Mouse (Mus musculus) midbrain, embryonic 12.5 days (tissue): Measurements from ENCODE around the gene Prss57. TPM values are rescaled to one million over a fixed set of nuclear protein-coding genes. Genes with fewer than 3 reads are reported as not detected.

ENCODE experiments used
- polyA plus RNA-seq: library from polyadenylated mRNA; unstranded; fragments of >200 nt; fragmentation: Nextera tagmentation; extraction: Ambion mirVana; gene quantifications from 2 replicates; pipeline ENCODE4 v1.2.1, GENCODE M21; 2016

The Prss57 gene
- polyA plus RNA-seq, 1 experiment from 2014 or later, result 0.27 TPM

Other genes starting within 250 kb of the Prss57 start
- gene Mier2, start 235.8 kb downstream of the Prss57 start, polyA plus RNA-seq, result 59.8 and 62.5 TPM in 2 replicates
- gene Theg, start 203.6 kb downstream of the Prss57 start, polyA plus RNA-seq, result not detected in 2 replicates
- gene C2cd4c, start 176.9 kb downstream of the Prss57 start, polyA plus RNA-seq, result 0.04 and 0.08 TPM in 2 replicates
- gene Shc2, start 153.0 kb downstream of the Prss57 start, polyA plus RNA-seq, result 22.8 and 23.3 TPM in 2 replicates
- not detected in 2 replicates for gene Odf3l2, start 145.2 kb downstream of the Prss57 start, polyA plus RNA-seq
- 0.60 and 1.7 TPM in 2 replicates for gene Madcam1, start 126.4 kb downstream of the Prss57 start, polyA plus RNA-seq
- 62.4 and 72.3 TPM in 2 replicates for gene Tpgs1, start 121.6 kb downstream of the Prss57 start, polyA plus RNA-seq
- gene Cdc34, start 108.8 kb downstream of the Prss57 start, polyA plus RNA-seq, result 139 and 156 TPM in 2 replicates
- gene Gzmm, start 101.9 kb downstream of the Prss57 start, polyA plus RNA-seq, result 1.4 TPM in 2 replicates
- gene Bsg, start 86.5 kb downstream of the Prss57 start, polyA plus RNA-seq, result 540 and 588 TPM in 2 replicates
- 0.18 and 0.25 TPM in 2 replicates for gene Hcn2, start 74.3 kb downstream of the Prss57 start, polyA plus RNA-seq
- 45.3 and 46.3 TPM in 2 replicates for gene Polrmt, start 44.4 kb downstream of the Prss57 start, polyA plus RNA-seq
- gene Fgf22, start 35.9 kb downstream of the Prss57 start, polyA plus RNA-seq, result 0.48 and 0.55 TPM in 2 replicates
- gene Rnf126, start 24.0 kb downstream of the Prss57 start, polyA plus RNA-seq, result 98.8 and 104 TPM in 2 replicates
- gene Fstl3, start 13.7 kb downstream of the Prss57 start, polyA plus RNA-seq, result 1.0 and 1.6 TPM in 2 replicates
- gene Palm, start 2.6 kb upstream of the Prss57 start, polyA plus RNA-seq, result 198 and 204 TPM in 2 replicates
- 0.94 and 1.0 TPM in 2 replicates for gene Misp, start 30.0 kb upstream of the Prss57 start, polyA plus RNA-seq
- gene Ptbp1, start 63.5 kb upstream of the Prss57 start, polyA plus RNA-seq, result 202 TPM in 2 replicates
- gene Prtn3, start 83.5 kb upstream of the Prss57 start, polyA plus RNA-seq, result 14.3 and 16.7 TPM in 2 replicates
- 296 and 302 TPM in 2 replicates for gene Plppr3, start 83.7 kb upstream of the Prss57 start, polyA plus RNA-seq
- gene Elane, start 95.3 kb upstream of the Prss57 start, polyA plus RNA-seq, result not detected in 2 replicates
- not detected in 2 replicates for gene Cfd, start 99.9 kb upstream of the Prss57 start, polyA plus RNA-seq
- gene Med16, start 118.0 kb upstream of the Prss57 start, polyA plus RNA-seq, result 65.4 and 68.4 TPM in 2 replicates
- 27.9 and 34.2 TPM in 2 replicates for gene Gm26602, start 119.9 kb upstream of the Prss57 start, polyA plus RNA-seq
- gene Kiss1r, start 126.0 kb upstream of the Prss57 start, polyA plus RNA-seq, result 1.4 and 1.5 TPM in 2 replicates
- gene R3hdm4, start 130.2 kb upstream of the Prss57 start, polyA plus RNA-seq, result 157 and 167 TPM in 2 replicates
- 4.0 and 5.6 TPM in 2 replicates for gene Arid3a, start 136.1 kb upstream of the Prss57 start, polyA plus RNA-seq
- 90.4 and 97.0 TPM in 2 replicates for gene Wdr18, start 169.2 kb upstream of the Prss57 start, polyA plus RNA-seq
- gene Grin3b, start 179.8 kb upstream of the Prss57 start, polyA plus RNA-seq, result 0.39 and 0.54 TPM in 2 replicates
- 19.3 and 20.9 TPM in 2 replicates for gene Tmem259, start 193.4 kb upstream of the Prss57 start, polyA plus RNA-seq
- gene Cnn2, start 197.6 kb upstream of the Prss57 start, polyA plus RNA-seq, result 109 and 168 TPM in 2 replicates
- gene Abca7, start 205.5 kb upstream of the Prss57 start, polyA plus RNA-seq, result 7.6 and 8.5 TPM in 2 replicates
- gene Arhgap45, start 225.7 kb upstream of the Prss57 start, polyA plus RNA-seq, result 4.5 and 5.6 TPM in 2 replicates
- gene Polr2e, start 248.8 kb upstream of the Prss57 start, polyA plus RNA-seq, result 172 and 173 TPM in 2 replicates